Mouse (Mus musculus) Muller cell, postnatal 12 days (primary cell): ENCODE data around the gene E130218I03Rik.
"Not testable (repeated sequence)": the region's sequence is repeated elsewhere in the genome, so short reads cannot be mapped to it uniquely, and the experiment has no call there.

Experiments
- DNase-seq: peaks from one replicate; pipeline ENCODE4 v3.0.0-alpha.2; 2015; ENCODE audit errors: inconsistent ontology term

The E130218I03Rik gene

GRCm38 (mm10) chr4:134252131-134252910 lies 8.9 kb downstream of the E130218I03Rik start:
- DNase-seq = no peak

- no peak for DNase-seq
These were observed 9.7 kb downstream of the E130218I03Rik start for GRCm38 (mm10) chr4:134252911-134253721.

GRCm38 (mm10) chr4:134253722-134254324 lies 10.4 kb downstream of the E130218I03Rik start, which contains the start of gene Grrp1:
Grrp1 (minus strand) TSS chr4:134254106.
- no peak for DNase-seq

- DNase-seq = no peak
These were observed 11.4 kb downstream of the E130218I03Rik start for GRCm38 (mm10) chr4:134254835-134255234.

GRCm38 (mm10) chr4:134255854-134256253 lies 12.4 kb downstream of the E130218I03Rik start:
- DNase-seq = no peak

GRCm38 (mm10) chr4:134256407-134257197 lies 13.1 kb downstream of the E130218I03Rik start:
- no peak for DNase-seq

- peak; percentile 40 for DNase-seq
These were observed 13.9 kb downstream of the E130218I03Rik start for GRCm38 (mm10) chr4:134257198-134258009.

GRCm38 (mm10) chr4:134258354-134258753 lies 14.9 kb downstream of the E130218I03Rik start:
- DNase-seq = no peak

- no peak for DNase-seq
These were observed 19.7 kb downstream of the E130218I03Rik start for GRCm38 (mm10) chr4:134263191-134263590.

GRCm38 (mm10) chr4:134265860-134266585 lies 22.6 kb downstream of the E130218I03Rik start:
- no peak for DNase-seq

GRCm38 (mm10) chr4:134268102-134268655 lies 24.7 kb downstream of the E130218I03Rik start:
- no peak for DNase-seq

- DNase-seq = not testable (repeated sequence)
These were observed 26.2 kb downstream of the E130218I03Rik start for GRCm38 (mm10) chr4:134269622-134270021.

GRCm38 (mm10) chr4:134271979-134272378 lies 28.5 kb downstream of the E130218I03Rik start:
- DNase-seq = no peak

GRCm38 (mm10) chr4:134272731-134273416 lies 29.4 kb downstream of the E130218I03Rik start:
- no peak for DNase-seq

- peak; percentile 33 for DNase-seq
These were observed 30.2 kb downstream of the E130218I03Rik start for GRCm38 (mm10) chr4:134273417-134274345.

- DNase-seq = no peak
These were observed 41.5 kb downstream of the E130218I03Rik start for GRCm38 (mm10) chr4:134284942-134285341.

- DNase-seq = peak; percentile 4
These were observed 43.0 kb downstream of the E130218I03Rik start for GRCm38 (mm10) chr4:134286226-134287167.
